Mouse (Mus musculus) kidney, postnatal 0 days (tissue): ENCODE measurements around the gene Stn1. TPM values are rescaled to one million over a fixed set of nuclear protein-coding genes. Genes with fewer than 3 reads are reported as not detected.

ENCODE experiments used
- ATAC-seq: fragments of 200-750 bp; cut with Nextera tagmentation; replicated peaks from 2 replicates; pipeline ENCODE4 v1.8.0; 2017; ENCODE audit warnings: low read depth, moderate number of reproducible peaks, moderate TSS enrichment, moderate library complexity; ENCODE audit not compliant: low FRiP score
- DNase-seq: peaks from one replicate; pipeline ENCODE4 v3.0.0-alpha.2; 2016; ENCODE audit warnings: low spot score
- H3K27ac ChIP-seq: fragments of 300-500 bp; sonication (generic); 2 replicates; pipeline ENCODE4 v1.5.1; 2014; ENCODE audit warnings: mild to moderate bottlenecking
- H3K27me3 ChIP-seq: fragments of 300-500 bp; sonication (generic); 2 replicates; pipeline ENCODE4 v1.6.1; 2014; ENCODE audit warnings: low read length, mixed read lengths; ENCODE audit not compliant: insufficient read depth
- H3K36me3 ChIP-seq: fragments of 300-500 bp; sonication (generic); 2 replicates; pipeline ENCODE4 v1.6.1; 2014; ENCODE audit warnings: low read length, mixed read lengths; ENCODE audit not compliant: insufficient read depth
- H3K4me1 ChIP-seq: fragments of 300-500 bp; sonication (generic); replicated peaks from 2 replicates; pipeline ENCODE4 v1.6.1; 2014; ENCODE audit warnings: antibody characterized with exemption, low read length, mixed read lengths; ENCODE audit not compliant: insufficient read depth
- H3K4me2 ChIP-seq: fragments of 300-500 bp; sonication (generic); 2 replicates; pipeline ENCODE4 v1.6.1; 2014; ENCODE audit warnings: mild to moderate bottlenecking, low read length, moderate library complexity, mixed read lengths
- H3K4me3 ChIP-seq: fragments of 300-500 bp; sonication (generic); replicated peaks from 2 replicates; pipeline ENCODE4 v1.5.1; 2014; ENCODE audit warnings: low read depth, low read length
- H3K9ac ChIP-seq: fragments of 300-500 bp; sonication (generic); 2 replicates; pipeline ENCODE4 v1.6.1; 2014; ENCODE audit warnings: low read depth, low read length
- H3K9me3 ChIP-seq: fragments of 300-500 bp; sonication (generic); replicated peaks from 2 replicates; pipeline ENCODE4 v1.6.1; 2016; ENCODE audit warnings: low read length, inconsistent platforms, mixed read lengths
- CTCF ChIP-seq: IDR thresholded peaks from 2 replicates; pipeline ENCODE4 v1.5.1; 2016; ENCODE audit warnings: antibody characterized with exemption, low read depth, mild to moderate bottlenecking, moderate library complexity
- WGBS: fragments of 180-500 bp; shearing (Covaris S2); extraction: QIAGEN DNeasy Blood & Tissue Kit; methylation state at CpG from one replicate; pipeline ENCODE4 v1.1.7; 2014; 5-methylcytosine and 5-hydroxymethylcytosine counted together
- polyA plus RNA-seq: library from polyadenylated mRNA; unstranded; fragments of >200 nt; fragmentation: Nextera tagmentation; extraction: Ambion mirVana; gene quantifications from 2 replicates; pipeline ENCODE4 v1.2.1, GENCODE M21; 2015

Gene Stn1
- polyA plus RNA-seq, 1 experiment from 2014 or later, result 31.5 TPM

DNA sequence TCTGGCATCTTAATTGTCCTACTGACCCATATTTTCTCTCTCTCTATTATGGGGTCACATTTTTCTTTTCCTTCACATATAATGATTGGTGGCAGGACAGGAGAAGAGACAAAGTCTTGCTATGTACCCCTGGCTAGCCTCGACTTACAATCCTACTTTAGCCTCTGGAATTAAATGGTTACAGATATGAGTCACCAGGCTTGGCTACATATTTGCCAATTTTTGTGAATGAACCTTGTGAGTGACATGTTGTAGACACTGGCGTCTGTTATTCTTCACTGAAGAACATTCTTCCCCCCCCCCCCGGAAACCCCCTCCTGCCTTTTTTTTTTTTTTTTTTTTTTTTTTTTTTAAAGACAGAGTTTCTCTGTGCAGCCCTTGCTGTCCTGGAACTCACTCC, 54.0 kb downstream of the Stn1 start:
- Histone ChIP-seq H3K4me2 (no peak overlapping the region), H3K27ac (no peak overlapping the region), H3K9me3 (no peaks in the 10 kb centered on the region), H3K9ac (no peak overlapping the region), H3K27me3 (no peaks in the 10 kb centered on the region), H3K4me3 (no peak overlapping the region), H3K4me1 (peaks cover 6% of the 10 kb centered on the region; the same call in 1 of the 2 replicates), H3K36me3 (no peaks in the 10 kb centered on the region)
- ATAC-seq (no peak), DNase-seq (no peak)
- 76% methylated on average over 3 of the region's 3 CpGs for WGBS
- no peak for TF ChIP-seq CTCF

DNA sequence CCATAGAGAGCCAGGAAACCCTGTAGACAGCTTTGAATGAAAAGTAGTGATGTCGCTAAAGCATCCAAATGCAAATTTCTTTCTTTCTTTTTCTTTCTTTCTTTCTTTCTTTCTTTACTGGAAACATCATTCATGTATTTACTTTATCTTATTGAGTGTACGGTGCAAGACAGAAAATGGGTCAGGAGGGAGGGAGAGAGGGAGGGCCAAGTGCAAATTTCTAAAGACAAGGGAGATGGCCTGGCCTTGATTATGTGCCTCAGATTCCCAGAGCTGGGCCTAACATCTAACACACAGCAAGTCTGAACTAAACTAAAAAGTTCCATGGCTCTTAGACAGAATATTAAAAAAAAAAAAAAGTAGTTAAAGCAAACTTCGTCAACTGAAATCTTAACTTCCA, 63.9 kb downstream of the Stn1 start:
- no peak overlapping the region for H3K9ac ChIP-seq
- no peak for ATAC-seq
- DNase-seq, result no peak
- no peak overlapping the region for H3K27ac ChIP-seq
- H3K4me1 ChIP-seq, result 0 out of 2 replicates have a peak, but pooled peaks cover 7% of the 10 kb centered on the region
- H3K36me3 ChIP-seq, result no peaks in the 10 kb centered on the region
- no peaks in the 10 kb centered on the region for H3K9me3 ChIP-seq
- H3K27me3 ChIP-seq, result no peaks in the 10 kb centered on the region
- no peak overlapping the region for H3K4me2 ChIP-seq
- no peak for TF ChIP-seq CTCF
- 75% methylated on average over 3 of the region's 3 CpGs for WGBS
- no peak overlapping the region for H3K4me3 ChIP-seq

DNA sequence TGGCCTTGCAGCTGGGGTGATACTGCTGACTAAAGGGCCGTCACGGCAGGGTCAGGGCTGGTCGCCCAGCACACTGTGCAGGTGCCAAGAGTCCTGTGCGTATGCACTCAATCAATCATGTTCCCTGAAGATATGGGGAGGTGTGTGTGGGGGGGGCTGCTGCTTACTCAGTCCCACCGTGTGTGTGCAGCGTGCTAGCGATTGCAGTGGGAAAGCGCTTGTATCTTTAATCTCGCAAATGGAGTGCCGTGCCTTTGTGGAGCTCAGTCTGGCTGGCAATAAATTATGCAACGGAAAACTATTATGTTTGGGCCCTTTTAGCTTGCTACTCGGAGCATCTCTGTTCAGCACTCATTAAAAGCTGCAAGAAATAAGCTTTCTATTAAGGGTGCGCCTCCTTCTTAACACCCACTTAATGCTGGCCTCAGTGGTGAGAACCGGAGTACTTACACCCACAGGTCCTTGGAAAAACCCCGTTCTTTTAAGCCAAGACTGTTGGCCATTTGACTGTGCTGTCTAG, 64.4 kb downstream of the Stn1 start:
- no peak for TF ChIP-seq CTCF
- no peaks in the 10 kb centered on the region for H3K9me3 ChIP-seq
- H3K36me3 ChIP-seq, result no peaks in the 10 kb centered on the region
- WGBS, result 25% methylated on average over 15 of the region's 15 CpGs
- 0 out of 2 replicates have a peak, but pooled peaks cover 7% of the 10 kb centered on the region for H3K4me1 ChIP-seq
- H3K27me3 ChIP-seq, result no peaks in the 10 kb centered on the region
- DNase-seq, result no peak
- no peak overlapping the region for H3K4me3 ChIP-seq
- H3K27ac ChIP-seq, result no peak overlapping the region
- 0 out of 2 replicates have a peak overlapping the region, but pooled peaks have one; percentile 27 for H3K9ac ChIP-seq
- peak overlapping the region; percentile 25; the same call in 1 of the 2 replicates for H3K4me2 ChIP-seq
- ATAC-seq, result no peak

DNA sequence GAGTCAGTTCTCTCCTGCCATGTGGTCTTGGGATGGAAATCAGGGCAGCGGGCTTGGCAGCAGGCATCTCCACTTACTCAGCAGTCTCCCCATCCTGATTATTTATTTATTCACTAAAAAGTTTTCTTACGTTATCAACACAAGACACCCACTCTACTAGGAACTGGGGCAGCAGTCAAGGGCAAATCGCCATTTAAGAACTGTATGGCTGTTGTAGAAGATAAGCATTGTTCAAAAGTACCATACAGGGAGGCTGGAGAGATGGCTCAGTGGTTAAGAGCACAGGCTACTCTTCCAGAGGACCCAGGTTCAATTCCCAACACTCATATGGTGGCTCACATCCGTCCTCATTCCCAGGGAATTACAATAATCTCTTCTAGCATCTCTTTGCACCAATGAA, 65.5 kb downstream of the Stn1 start:
- no peaks in the 10 kb centered on the region for H3K9me3 ChIP-seq
- 0 out of 2 replicates have a peak, but pooled peaks cover 7% of the 10 kb centered on the region for H3K4me1 ChIP-seq
- no peaks in the 10 kb centered on the region for H3K36me3 ChIP-seq
- no peak for ATAC-seq
- no peak for DNase-seq
- H3K4me2 ChIP-seq, result no peak overlapping the region
- H3K27ac ChIP-seq, result no peak overlapping the region
- WGBS, result 80% methylated on average over 4 of the region's 4 CpGs
- H3K4me3 ChIP-seq, result no peak overlapping the region
- H3K27me3 ChIP-seq, result no peaks in the 10 kb centered on the region
- no peak for TF ChIP-seq CTCF
- no peak overlapping the region for H3K9ac ChIP-seq

DNA sequence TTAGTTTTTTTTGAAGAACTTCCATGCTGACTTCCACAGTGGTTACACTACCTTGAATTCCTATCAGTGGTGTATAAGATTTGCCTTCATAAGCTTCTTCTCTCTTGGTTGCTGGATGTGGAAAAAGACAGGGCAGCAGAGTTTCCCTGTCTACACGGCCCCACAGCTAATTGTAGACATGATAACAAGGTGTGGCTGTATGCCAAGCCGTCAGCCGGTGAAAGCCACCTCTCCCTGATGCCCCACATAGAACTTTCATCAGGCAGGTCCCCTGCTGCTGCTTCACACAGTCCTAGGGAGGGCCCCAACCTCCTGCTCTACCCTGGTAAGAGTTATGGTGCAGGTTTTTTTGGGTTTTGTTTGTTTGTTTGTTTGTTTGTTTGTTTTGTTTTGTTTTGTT, 68.6 kb downstream of the Stn1 start:
- no peaks in the 10 kb centered on the region for H3K36me3 ChIP-seq
- H3K4me2 ChIP-seq, result no peak overlapping the region
- H3K27me3 ChIP-seq, result no peaks in the 10 kb centered on the region
- H3K9ac ChIP-seq, result no peak overlapping the region
- 0 out of 2 replicates have a peak, but pooled peaks cover 7% of the 10 kb centered on the region for H3K4me1 ChIP-seq
- ATAC-seq (no peak), DNase-seq (no peak)
- H3K27ac ChIP-seq, result no peak overlapping the region
- no peaks in the 10 kb centered on the region for H3K9me3 ChIP-seq
- WGBS, result 75% methylated on average over 3 of the region's 3 CpGs
- H3K4me3 ChIP-seq, result no peak overlapping the region
- no peak for TF ChIP-seq CTCF

DNA sequence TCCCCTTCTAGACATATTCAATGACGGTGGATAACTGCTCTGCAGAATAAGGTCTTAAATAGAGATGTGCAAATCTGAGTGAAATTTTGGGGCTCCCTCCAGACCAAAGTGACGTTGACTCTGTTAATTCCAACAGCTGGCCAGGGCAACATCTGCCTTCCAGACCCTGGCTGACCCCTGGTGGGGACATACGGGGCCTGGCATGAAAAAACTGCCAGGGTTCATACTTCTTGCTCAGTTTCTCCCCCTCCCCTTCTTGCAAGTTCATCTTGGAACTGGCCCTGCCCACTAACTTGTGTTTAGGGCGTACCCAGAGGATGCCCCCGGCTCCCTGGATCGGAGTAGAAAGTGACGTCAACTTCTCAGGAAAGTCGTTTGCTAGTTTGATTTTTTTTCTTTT, 70.5 kb downstream of the Stn1 start:
- Histone ChIP-seq H3K27me3 (no peaks in the 10 kb centered on the region), H3K4me1 (peaks cover 11% of the 10 kb centered on the region), H3K9ac (no peak overlapping the region), H3K27ac (no peak overlapping the region), H3K9me3 (no peaks in the 10 kb centered on the region), H3K36me3 (no peaks in the 10 kb centered on the region), H3K4me2 (no peak overlapping the region), H3K4me3 (no peak overlapping the region)
- DNase-seq (no peak), ATAC-seq (no peak)
- 70% methylated on average over 8 of the region's 8 CpGs for WGBS
- TF ChIP-seq CTCF, result peak; percentile 10; the same call in 1 of the 2 replicates

DNA sequence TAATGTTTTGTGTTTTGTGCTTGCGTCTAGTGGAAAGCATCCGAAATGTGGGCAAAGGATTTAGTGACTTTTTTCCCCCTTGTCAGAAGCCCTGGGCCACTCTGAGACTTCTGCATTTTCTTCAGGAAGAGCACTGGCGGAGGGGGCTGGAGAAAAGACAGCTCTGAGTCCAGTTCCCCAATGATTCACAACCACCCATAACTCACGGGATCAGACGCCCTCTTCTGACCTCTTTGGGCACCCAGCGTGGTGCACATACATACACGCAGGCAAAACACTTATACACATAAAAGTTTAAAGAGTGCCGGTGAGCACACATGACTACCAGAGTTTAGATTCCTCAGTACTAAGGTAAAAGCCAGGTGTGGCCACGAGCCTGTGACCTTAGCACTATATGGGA, 71.8 kb downstream of the Stn1 start:
- TF ChIP-seq CTCF, result peak; percentile 23; the same call in 1 of the 2 replicates
- WGBS, result 54% methylated on average over 9 of the region's 9 CpGs
- no peak overlapping the region for H3K27ac ChIP-seq
- H3K4me1 ChIP-seq, result peaks cover 11% of the 10 kb centered on the region
- no peak for ATAC-seq
- H3K9ac ChIP-seq, result no peak overlapping the region
- DNase-seq, result no peak
- no peaks in the 10 kb centered on the region for H3K9me3 ChIP-seq
- no peaks in the 10 kb centered on the region for H3K36me3 ChIP-seq
- no peaks in the 10 kb centered on the region for H3K27me3 ChIP-seq
- H3K4me3 ChIP-seq, result no peak overlapping the region
- H3K4me2 ChIP-seq, result no peak overlapping the region
